Mouse (Mus musculus): ENCODE measurements around the gene Ppp1r2.

DNA sequence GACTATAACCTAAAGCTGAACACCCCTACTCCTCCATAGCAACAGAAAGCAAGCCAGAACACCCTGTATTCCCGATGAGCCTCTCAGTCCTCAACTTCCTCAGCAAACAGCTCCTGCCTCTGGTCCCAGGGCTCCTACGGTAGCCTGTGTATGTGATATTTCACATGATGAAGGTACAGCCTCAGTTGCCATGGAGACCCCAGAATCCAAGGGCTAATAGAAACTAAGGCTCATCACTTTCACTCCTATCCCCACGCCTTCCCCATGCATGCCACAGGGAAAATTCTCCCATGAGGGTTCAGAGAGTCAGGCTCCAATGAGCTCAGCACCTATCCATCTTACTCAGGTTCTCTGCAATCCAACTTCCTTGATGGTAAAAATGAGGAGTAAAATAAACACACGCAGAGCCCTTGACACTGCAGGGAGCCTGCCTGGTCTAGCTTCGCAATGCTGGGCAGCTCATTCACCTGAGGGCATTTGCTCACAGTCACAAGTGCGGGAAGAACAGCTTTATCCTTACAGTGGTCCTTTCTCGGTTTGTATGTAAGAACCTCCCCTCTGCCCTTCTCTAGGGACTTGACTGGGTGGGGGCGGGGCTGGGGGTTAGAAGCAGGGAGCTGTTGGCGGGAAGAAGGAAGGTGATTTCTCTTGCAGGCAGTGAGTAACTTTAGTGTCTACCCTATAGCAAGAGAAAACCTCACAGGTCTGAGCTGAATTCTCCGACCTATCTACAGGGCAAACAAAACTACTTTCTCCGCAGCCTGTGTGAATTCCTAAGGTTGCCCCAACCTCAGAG lies 24.3 kb upstream of the Ppp1r2 start:
- no peak for TF ChIP-seq POLR2A (IDR thresholded peaks at IDR 0.05; ENCODE audit: borderline replicate concordance, low read depth, low read length)
- TF ChIP-seq CTCF (IDR thresholded peaks at IDR 0.05; ENCODE audit: low read depth, low read length) = no peak
